Mouse (Mus musculus): ENCODE data around the gene Olfr644.

Olfr644 gene

DNA sequence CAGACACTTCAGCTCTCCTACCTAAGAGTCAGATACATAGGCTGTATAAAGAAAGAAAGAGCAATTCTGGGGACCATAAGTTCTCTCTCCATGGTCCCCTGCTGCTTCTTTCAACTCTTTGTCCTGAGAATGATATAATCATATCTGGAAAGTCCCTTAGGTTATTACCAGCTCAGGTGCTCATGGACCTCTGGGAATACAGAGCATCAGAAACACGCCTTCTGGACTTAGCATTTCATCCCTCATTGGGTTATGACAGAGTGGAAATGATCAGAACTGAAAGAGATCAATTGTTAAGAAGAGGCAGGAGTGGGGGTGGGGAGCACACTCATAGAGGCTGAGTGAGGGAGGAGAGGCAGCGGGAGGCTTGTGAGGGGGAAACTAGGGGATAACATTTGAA is at the start of gene Olfr644:
Gene Olfr644, minus strand, starts transcription at position 101 of the 400 bp plus-strand sequence.
- no peak for DNase-seq (ENCODE audit: low read depth, low spot score)

DNA sequence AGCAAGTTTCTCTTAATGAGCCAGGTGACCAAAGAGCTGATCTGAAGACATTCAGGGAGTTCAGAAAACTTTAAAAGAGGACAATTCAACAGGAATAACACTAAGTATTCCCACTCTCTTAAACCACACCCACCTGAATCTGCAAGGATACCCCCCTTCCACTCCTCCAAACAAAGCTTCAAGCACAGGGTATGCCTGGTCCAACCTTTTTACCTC is 33.0 kb upstream of the Olfr644 start, which contains the start of gene Olfr646:
Gene Olfr646, plus strand, starts transcription at position 117 of the 216 bp plus-strand sequence.
- DNase-seq (ENCODE audit: low read depth, low spot score), result no peak

DNA sequence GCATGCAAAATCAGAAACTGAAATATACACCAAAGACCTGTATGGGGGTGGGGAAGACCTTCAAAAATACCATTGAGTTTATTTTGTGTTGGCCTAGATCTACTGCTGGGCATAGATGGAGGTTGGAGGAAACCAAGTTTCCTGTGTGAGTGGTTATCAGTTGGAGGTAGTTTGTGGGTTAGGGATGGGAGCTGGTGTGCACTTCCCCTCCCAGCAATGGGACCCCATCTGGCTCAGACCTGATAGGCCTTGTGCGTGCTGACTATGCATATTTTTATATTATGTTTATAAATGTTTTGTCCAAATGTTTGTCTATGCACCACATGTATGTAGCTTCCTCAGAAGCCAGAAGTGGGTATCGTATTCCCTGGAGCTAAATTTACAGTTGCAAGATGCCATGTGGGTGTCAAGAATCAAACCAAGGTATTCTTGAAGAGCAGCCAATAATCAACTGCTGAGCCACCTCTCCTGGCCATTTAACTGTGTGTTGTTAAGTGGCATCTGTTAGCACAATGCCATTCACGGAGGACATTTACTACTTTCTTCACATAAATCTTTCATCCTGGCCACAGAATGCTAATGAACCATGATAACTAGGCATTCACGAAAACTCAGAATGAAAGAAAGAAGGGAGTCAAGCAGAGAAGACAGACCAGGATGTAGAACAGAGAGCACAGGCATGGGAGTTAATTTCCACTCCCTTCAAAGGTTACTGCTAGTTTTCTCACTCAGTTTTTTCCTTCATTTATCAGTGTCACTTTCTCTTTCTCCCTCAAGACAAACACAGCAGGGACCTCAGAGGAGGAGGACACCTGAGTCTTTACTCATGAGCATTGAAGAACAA is 32.5 kb upstream of the Olfr644 start:
- no peak for DNase-seq (ENCODE audit: low read depth, low spot score)

DNA sequence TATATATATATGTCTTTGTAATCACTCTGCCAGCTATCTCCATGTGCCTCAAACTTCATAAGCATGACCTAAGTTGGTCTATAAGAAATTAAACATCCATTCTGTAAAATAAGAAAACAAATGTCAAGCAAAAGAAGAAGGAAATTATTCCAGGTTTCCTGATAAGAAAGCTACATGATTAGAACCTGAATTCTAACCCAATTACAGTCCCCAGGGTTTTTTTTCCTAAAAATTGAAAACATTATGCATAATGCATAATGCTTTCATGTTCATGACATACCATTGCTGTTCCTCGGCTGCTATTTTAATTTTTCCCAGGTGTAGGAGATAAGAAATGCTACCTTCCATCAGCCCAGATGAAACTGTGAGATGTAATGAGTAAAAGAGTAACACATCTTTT is 13.7 kb upstream of the Olfr644 start, which contains the start of gene Olfr645:
Gene Olfr645, minus strand, starts transcription at position 101 of the 400 bp plus-strand sequence.
- DNase-seq (ENCODE audit: low read depth, low spot score), result no peak

DNA sequence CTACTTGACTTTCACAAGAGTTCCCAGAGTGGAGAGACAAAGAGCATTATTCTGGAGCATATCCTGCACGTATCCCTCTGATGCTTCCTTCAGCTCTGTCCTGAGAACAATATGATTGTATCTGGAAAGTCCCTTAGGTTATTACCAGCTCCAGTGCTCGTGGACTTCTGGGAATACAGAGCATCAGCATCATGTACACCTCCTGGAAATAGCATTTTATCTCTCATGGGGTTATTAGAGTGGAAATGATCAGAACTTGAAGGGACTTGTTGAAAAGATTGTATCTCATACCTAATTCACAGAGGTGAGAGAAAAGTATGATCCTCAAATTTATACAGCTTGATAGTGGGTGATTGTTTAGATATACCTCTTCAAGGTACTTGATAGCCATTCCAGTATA is 10.3 kb downstream of the Olfr644 start, which contains the start of gene 4930516K23Rik:
Gene 4930516K23Rik, minus strand, starts transcription at position 101 of the 400 bp plus-strand sequence.
- no peak for DNase-seq (ENCODE audit: low read depth, low spot score)

DNA sequence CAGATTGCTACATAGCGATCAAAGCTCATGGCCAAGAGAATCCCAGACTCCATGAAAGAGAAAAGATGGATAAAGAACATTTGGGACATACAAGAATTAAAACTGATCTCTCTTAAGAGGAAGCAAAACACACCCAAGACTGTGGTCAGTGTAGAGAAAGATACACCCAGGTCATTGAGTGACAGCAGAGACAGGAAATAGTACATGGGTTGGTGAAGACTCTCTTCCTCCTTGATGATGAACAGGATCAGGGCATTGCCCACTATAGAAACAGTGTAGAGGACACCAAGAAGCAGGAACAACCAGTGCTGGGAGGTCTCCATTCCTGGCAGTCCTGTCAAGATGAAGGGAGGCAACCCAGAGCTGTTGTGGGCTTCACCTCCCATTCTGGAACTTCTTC is 12.5 kb downstream of the Olfr644 start:
- DNase-seq (ENCODE audit: low read depth, low spot score), result no peak

DNA sequence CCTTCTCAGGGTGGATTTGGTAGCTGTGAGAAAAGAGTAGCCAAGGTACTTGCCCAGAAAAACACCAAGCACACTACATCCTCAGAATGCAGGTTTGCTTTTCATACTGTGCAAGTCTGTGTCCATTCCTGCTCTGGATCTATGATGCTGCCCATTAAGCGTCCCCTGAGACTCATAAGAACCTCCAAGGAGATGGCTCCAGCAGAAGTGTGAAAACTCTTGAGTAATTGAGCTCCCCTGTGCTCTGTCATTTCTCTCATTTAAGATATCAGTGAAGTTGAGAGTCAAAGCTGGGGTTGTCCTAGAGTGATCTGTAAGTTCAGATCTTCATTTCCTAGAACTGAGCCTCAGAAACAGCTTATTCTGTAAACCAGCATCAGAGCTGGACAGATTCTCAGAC is 19.1 kb downstream of the Olfr644 start, which contains the start of gene Olfr642:
Gene Olfr642, minus strand, starts transcription at position 101 of the 400 bp plus-strand sequence.
- DNase-seq (ENCODE audit: low read depth, low spot score), result no peak

DNA sequence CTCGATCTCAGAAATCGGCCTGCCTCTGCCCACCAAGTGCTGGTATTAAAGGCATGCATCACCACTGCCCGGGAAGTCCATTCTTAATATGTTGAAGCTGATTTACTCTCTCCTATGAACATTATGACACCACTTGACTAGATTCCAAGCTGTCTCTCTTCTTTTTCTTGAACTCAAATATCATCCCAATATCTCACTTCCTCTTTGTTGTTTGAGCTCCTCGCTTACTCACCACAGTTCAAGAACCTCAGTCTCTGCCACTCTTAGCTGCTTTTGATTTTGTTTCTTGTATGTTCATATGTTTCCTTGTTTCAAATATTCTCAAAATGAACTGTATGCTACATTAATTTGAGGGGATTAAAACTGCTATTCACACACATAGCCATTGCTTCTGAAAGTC is 20.9 kb downstream of the Olfr644 start:
- no peak for DNase-seq (ENCODE audit: low read depth, low spot score)

DNA sequence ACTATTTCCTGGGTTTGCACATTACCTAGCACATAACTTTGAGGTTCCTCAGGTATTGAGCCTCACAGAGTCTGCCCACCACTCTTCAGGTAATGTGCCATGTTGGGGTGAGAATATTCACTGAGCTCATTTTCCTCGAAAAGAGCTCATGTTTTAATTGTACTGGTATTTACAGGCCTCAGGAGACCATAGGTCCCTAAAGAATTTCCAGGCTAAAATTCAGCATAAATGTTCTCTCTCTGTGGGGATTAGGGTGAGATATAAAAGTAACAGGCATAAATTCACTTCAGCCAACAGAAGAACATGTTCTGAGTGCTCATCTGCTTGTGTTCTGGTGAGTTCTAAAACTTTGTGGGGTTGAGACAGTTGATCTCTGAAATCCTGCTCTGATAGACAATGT is 36.5 kb downstream of the Olfr644 start, which contains the start of gene Olfr641:
Gene Olfr641, plus strand, starts transcription at position 301 of the 400 bp plus-strand sequence.
- no peak for DNase-seq (ENCODE audit: low read depth, low spot score)

DNA sequence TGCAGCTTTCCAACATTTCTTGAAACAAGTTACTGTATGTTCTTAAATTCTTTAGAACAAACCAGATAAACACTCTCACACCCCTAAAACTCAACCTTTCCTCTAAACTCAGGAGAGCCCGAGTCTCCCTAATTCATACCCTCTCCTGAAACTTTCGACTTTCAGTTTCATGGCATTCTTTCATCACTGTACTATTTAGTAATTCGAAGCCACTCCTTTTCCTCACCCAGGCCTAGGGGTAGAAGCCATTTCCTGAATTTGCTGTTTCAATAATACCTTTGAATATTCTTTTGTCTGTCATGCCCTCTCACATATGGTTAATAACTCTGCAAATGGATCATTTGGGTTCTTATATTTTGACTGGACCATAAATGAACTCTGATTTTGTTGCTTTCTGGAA is 44.7 kb downstream of the Olfr644 start:
- DNase-seq (ENCODE audit: low read depth, low spot score), result no peak

DNA sequence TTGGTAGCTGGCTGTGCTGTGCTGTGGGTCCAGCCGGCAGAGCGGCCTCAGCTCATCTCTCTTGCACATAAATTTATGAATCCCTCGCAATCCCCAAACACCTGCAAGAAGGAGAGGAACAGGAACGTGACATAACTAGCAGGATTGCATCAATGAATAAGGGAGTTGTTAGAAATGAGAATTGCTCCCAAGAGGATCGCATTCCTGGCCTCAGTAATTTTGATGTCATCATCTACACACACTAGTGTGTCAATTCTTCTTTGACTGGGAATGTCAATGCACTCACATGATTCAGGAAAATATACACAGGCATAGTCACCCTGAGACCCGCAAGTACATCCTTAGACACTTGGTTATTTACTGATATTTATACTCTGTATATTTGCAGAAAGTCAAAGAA is 46.2 kb downstream of the Olfr644 start, which contains the start of gene Olfr640:
Gene Olfr640, minus strand, starts transcription at position 101 of the 400 bp plus-strand sequence.
- DNase-seq (ENCODE audit: low read depth, low spot score), result no peak

DNA sequence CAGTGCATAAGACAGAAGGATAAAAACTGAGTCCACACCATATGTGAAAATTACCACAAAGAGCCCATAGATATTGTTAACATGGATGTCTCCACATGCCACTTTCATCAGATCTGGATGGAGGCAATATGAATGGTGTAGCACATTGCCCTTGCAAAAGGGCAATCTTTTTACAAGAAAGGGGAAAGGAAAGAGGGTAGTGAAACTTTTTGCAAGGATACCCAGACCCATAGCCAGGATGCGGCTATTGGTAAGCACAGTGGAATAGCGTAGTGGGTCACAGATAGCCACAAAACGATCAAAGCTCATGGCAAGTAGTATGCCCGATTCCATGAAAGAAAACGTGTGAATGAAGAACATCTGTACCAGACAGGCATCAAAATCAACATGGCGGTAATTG is 50.0 kb downstream of the Olfr644 start:
- DNase-seq (ENCODE audit: low read depth, low spot score), result no peak

DNA sequence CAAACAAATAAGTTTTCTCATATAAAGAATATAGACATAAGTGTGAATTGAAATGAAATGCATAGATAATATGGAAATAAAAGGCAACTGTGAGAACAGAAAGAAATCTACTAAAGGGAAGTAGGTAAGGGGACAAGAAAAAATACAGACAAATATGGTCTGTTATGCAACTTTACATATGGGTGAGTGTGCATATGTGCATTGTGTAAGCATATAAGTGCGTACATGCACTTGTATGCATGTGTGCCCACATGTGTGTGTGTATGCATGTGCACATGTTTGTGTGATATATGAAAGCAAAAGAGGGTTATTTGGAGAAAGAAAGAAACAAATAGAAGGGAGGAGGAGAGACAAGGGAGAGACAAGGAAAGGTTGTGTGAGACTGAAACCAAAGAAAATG is 52.7 kb downstream of the Olfr644 start:
- no peak for DNase-seq (ENCODE audit: low read depth, low spot score)

DNA sequence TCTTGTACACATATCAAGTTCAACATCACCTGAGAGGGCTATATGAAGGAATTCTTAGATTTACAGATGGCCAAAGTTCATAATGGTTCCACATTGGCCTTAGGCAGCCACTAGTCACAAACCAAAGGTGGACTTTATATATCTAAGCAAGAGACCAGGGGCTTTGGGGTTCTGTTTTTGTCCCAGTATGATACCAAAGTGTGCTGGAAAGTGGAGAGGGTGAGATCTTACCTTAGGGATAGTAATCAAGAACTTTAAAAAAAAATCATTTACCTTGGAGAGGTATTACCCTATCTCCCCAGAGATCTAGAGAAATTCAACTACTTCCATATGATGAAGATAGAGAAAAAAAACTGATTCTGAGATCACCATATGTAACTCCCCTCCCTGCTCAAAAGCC is 54.5 kb downstream of the Olfr644 start, which contains the start of gene Olfr639:
Gene Olfr639, minus strand, starts transcription at position 101 of the 400 bp plus-strand sequence.
- DNase-seq (ENCODE audit: low read depth, low spot score), result no peak

Data from WW6 (cell line).